Mouse (Mus musculus) forebrain, embryonic 12.5 days (tissue): ENCODE measurements around the gene Acp7. TPM values are rescaled to one million over a fixed set of nuclear protein-coding genes. Genes with fewer than 3 reads are reported as not detected.
"Not testable (repeated sequence)": the region's sequence is repeated elsewhere in the genome, so short reads cannot be mapped to it uniquely, and the experiment has no call there.

Experiments used
- ATAC-seq: fragments of 200-750 bp; cut with Nextera tagmentation; 2 replicates; pipeline ENCODE4 v1.8.0; 2017; ENCODE audit warnings: moderate TSS enrichment; ENCODE audit not compliant: low FRiP score
- H3K27ac ChIP-seq: fragments of 300-500 bp; sonication (generic); 2 replicates; pipeline ENCODE4 v1.5.1; 2016; ENCODE audit warnings: mild to moderate bottlenecking
- H3K27me3 ChIP-seq: fragments of 300-500 bp; sonication (generic); 2 replicates; pipeline ENCODE4 v1.6.1; 2016; ENCODE audit warnings: mild to moderate bottlenecking
- H3K36me3 ChIP-seq: fragments of 300-500 bp; sonication (generic); replicated peaks from 2 replicates; pipeline ENCODE4 v1.6.1; 2016; ENCODE audit warnings: mild to moderate bottlenecking
- H3K4me1 ChIP-seq: fragments of 300-500 bp; sonication (generic); 2 replicates; pipeline ENCODE4 v1.6.1; 2016
- H3K4me2 ChIP-seq: fragments of 300-500 bp; sonication (generic); 2 replicates; pipeline ENCODE4 v1.6.1; 2016; ENCODE audit warnings: mild to moderate bottlenecking, moderate library complexity
- H3K4me3 ChIP-seq: fragments of 300-500 bp; sonication (generic); replicated peaks from 2 replicates; pipeline ENCODE4 v1.5.1; 2016; ENCODE audit warnings: mild to moderate bottlenecking
- H3K9ac ChIP-seq: fragments of 300-500 bp; sonication (generic); 2 replicates; pipeline ENCODE4 v1.6.1; 2016; ENCODE audit warnings: mild to moderate bottlenecking
- H3K9me3 ChIP-seq: fragments of 300-500 bp; sonication (generic); 2 replicates; pipeline ENCODE4 v1.6.1; 2016
- WGBS: fragments of 180-500 bp; shearing (Covaris S2); methylation state at CpG from one replicate; pipeline ENCODE4 v1.1.7; 2016; 5-methylcytosine and 5-hydroxymethylcytosine counted together
- polyA plus RNA-seq: library from polyadenylated mRNA; unstranded; fragments of >200 nt; fragmentation: Nextera tagmentation; extraction: Ambion mirVana; gene quantifications from 2 replicates; pipeline ENCODE4 v1.2.1, GENCODE M21; 2016

Gene Acp7
- polyA plus RNA-seq = not detected in 2 replicates

GRCm38 (mm10) chr7:28631073-28631472 is at the start of gene Acp7:
Gene Acp7, minus strand, starts transcription at chr7:28631332.
- peak within 1 kb of the TSS; percentile 25 for H3K4me3 ChIP-seq
- H3K27me3 ChIP-seq = peaks cover 54% of the 10 kb centered on the region
- H3K4me1 ChIP-seq = peaks cover 7% of the 10 kb centered on the region; the same call in 1 of the 2 replicates
- ATAC-seq = no peak
- WGBS = 31% methylated on average over 10 of the region's 10 CpGs
- no peaks in the 10 kb centered on the region for H3K9me3 ChIP-seq
- no peaks in the 10 kb centered on the region for H3K36me3 ChIP-seq
- no peak within 1 kb of the TSS for H3K27ac ChIP-seq
- no peak within 1 kb of the TSS for H3K9ac ChIP-seq
- H3K4me2 ChIP-seq = peak within 1 kb of the TSS; percentile 43

GRCm38 (mm10) chr7:28677624-28678023 is 46.5 kb upstream of the Acp7 start:
- Histone ChIP-seq H3K4me3 (no peak overlapping the region), H3K27me3 (no peaks in the 10 kb centered on the region), H3K27ac (no peak overlapping the region), H3K4me2 (no peak overlapping the region), H3K9me3 (no peaks in the 10 kb centered on the region), H3K9ac (no peak overlapping the region), H3K4me1 (no peaks in the 10 kb centered on the region), H3K36me3 (no peaks in the 10 kb centered on the region)
- ATAC-seq = no peak
- WGBS = 88% methylated on average over 8 of the region's 8 CpGs

- no peaks in the 10 kb centered on the region for H3K9me3 ChIP-seq
- no peak overlapping the region for H3K4me2 ChIP-seq
- H3K27me3 ChIP-seq = no peaks in the 10 kb centered on the region
- no peaks in the 10 kb centered on the region for H3K4me1 ChIP-seq
- no peak overlapping the region for H3K4me3 ChIP-seq
- 89% methylated on average over 13 of the region's 13 CpGs for WGBS
- no peaks in the 10 kb centered on the region for H3K36me3 ChIP-seq
- H3K27ac ChIP-seq = no peak overlapping the region
- no peak for ATAC-seq
- H3K9ac ChIP-seq = no peak overlapping the region
Measured at GRCm38 (mm10) chr7:28676811-28677541, 45.8 kb upstream of the Acp7 start.

- ATAC-seq = no peak
- H3K9me3 ChIP-seq = no peaks in the 10 kb centered on the region
- 46% methylated on average over 11 of the region's 11 CpGs for WGBS
Measured at GRCm38 (mm10) chr7:28675746-28676145, 44.6 kb upstream of the Acp7 start.

GRCm38 (mm10) chr7:28674994-28675393 is 43.9 kb upstream of the Acp7 start:
- no peak overlapping the region for H3K4me3 ChIP-seq
- no peak overlapping the region for H3K4me2 ChIP-seq
- no peaks in the 10 kb centered on the region for H3K36me3 ChIP-seq
- no peak for ATAC-seq
- 82% methylated on average over 9 of the region's 9 CpGs for WGBS
- H3K4me1 ChIP-seq = no peaks in the 10 kb centered on the region
- H3K9ac ChIP-seq = no peak overlapping the region
- no peaks in the 10 kb centered on the region for H3K27me3 ChIP-seq
- H3K9me3 ChIP-seq = no peaks in the 10 kb centered on the region
- no peak overlapping the region for H3K27ac ChIP-seq

More at GRCm38 (mm10) chr7:28675746-28676145, 44.6 kb upstream of the Acp7 start:
- no peaks in the 10 kb centered on the region for H3K36me3 ChIP-seq
- no peak overlapping the region for H3K27ac ChIP-seq
- H3K27me3 ChIP-seq = no peaks in the 10 kb centered on the region
- H3K4me2 ChIP-seq = no peak overlapping the region
- no peak overlapping the region for H3K4me3 ChIP-seq
- no peak overlapping the region for H3K9ac ChIP-seq
- H3K4me1 ChIP-seq = no peaks in the 10 kb centered on the region

- not testable (repeated sequence) for H3K27ac ChIP-seq, H3K4me1 ChIP-seq, ATAC-seq, H3K36me3 ChIP-seq, H3K4me2 ChIP-seq, H3K27me3 ChIP-seq, H3K4me3 ChIP-seq, H3K9ac ChIP-seq, H3K9me3 ChIP-seq
- 74% methylated on average over 5 of the region's 5 CpGs for WGBS
Measured at GRCm38 (mm10) chr7:28672786-28673185, 41.7 kb upstream of the Acp7 start.

- H3K27me3 ChIP-seq = no peaks in the 10 kb centered on the region
- WGBS = 89% methylated on average over 5 of the region's 5 CpGs
- H3K9ac ChIP-seq = no peak overlapping the region
- H3K4me3 ChIP-seq = no peak overlapping the region
- no peak overlapping the region for H3K27ac ChIP-seq
- ATAC-seq = no peak
- no peaks in the 10 kb centered on the region for H3K36me3 ChIP-seq
- no peaks in the 10 kb centered on the region for H3K9me3 ChIP-seq
- no peak overlapping the region for H3K4me2 ChIP-seq
- no peaks in the 10 kb centered on the region for H3K4me1 ChIP-seq
Measured at GRCm38 (mm10) chr7:28672276-28672675, 41.1 kb upstream of the Acp7 start.

- Histone ChIP-seq H3K9ac (no peak overlapping the region), H3K9me3 (no peaks in the 10 kb centered on the region)
Measured at GRCm38 (mm10) chr7:28671172-28671571, 40.0 kb upstream of the Acp7 start.

GRCm38 (mm10) chr7:28665620-28666579 is 34.8 kb upstream of the Acp7 start:
- 50% methylated on average over 15 of the region's 15 CpGs for WGBS
- no peaks in the 10 kb centered on the region for H3K9me3 ChIP-seq
- no peak overlapping the region for H3K27ac ChIP-seq
- 0 out of 2 replicates have a peak, but pooled peaks cover 5% of the 10 kb centered on the region for H3K27me3 ChIP-seq
- H3K4me3 ChIP-seq = no peak overlapping the region
- ATAC-seq = no peak
- no peaks in the 10 kb centered on the region for H3K36me3 ChIP-seq
- H3K4me2 ChIP-seq = no peak overlapping the region
- peaks cover 4% of the 10 kb centered on the region; the same call in 1 of the 2 replicates for H3K4me1 ChIP-seq
- no peak overlapping the region for H3K9ac ChIP-seq

More at GRCm38 (mm10) chr7:28671172-28671571, 40.0 kb upstream of the Acp7 start:
- Histone ChIP-seq H3K4me3 (no peak overlapping the region), H3K27me3 (no peaks in the 10 kb centered on the region), H3K4me2 (no peak overlapping the region), H3K4me1 (peaks cover 2% of the 10 kb centered on the region; the same call in 1 of the 2 replicates), H3K27ac (no peak overlapping the region), H3K36me3 (no peaks in the 10 kb centered on the region)
- ATAC-seq = no peak
- WGBS = 76% methylated on average over 4 of the region's 4 CpGs

- Histone ChIP-seq H3K9me3 (no peaks in the 10 kb centered on the region), H3K36me3 (no peaks in the 10 kb centered on the region), H3K27me3 (no peaks in the 10 kb centered on the region), H3K4me2 (no peak overlapping the region), H3K4me3 (no peak overlapping the region), H3K4me1 (no peaks in the 10 kb centered on the region), H3K27ac (no peak overlapping the region), H3K9ac (no peak overlapping the region)
- ATAC-seq = no peak
- WGBS = 71% methylated on average over 4 of the region's 4 CpGs
Measured at GRCm38 (mm10) chr7:28656430-28656829, 25.3 kb upstream of the Acp7 start.

GRCm38 (mm10) chr7:28651157-28651556 is 20.0 kb upstream of the Acp7 start:
- Histone ChIP-seq H3K36me3 (no peaks in the 10 kb centered on the region), H3K4me1 (no peaks in the 10 kb centered on the region), H3K9me3 (no peaks in the 10 kb centered on the region), H3K27me3 (no peaks in the 10 kb centered on the region), H3K9ac (no peak overlapping the region), H3K4me3 (no peak overlapping the region), H3K27ac (no peak overlapping the region), H3K4me2 (no peak overlapping the region)
- 88% methylated on average over 2 of the region's 2 CpGs for WGBS
- no peak for ATAC-seq

- no peak overlapping the region for H3K9ac ChIP-seq
- no peak overlapping the region for H3K27ac ChIP-seq
- 61% methylated on average over 7 of the region's 7 CpGs for WGBS
- no peaks in the 10 kb centered on the region; the same call in 1 of the 2 replicates for H3K27me3 ChIP-seq
- no peaks in the 10 kb centered on the region for H3K9me3 ChIP-seq
- no peak for ATAC-seq
- no peaks in the 10 kb centered on the region for H3K36me3 ChIP-seq
- H3K4me2 ChIP-seq = no peak overlapping the region
- H3K4me1 ChIP-seq = peaks cover 4% of the 10 kb centered on the region; the same call in 1 of the 2 replicates
- no peak overlapping the region for H3K4me3 ChIP-seq
Measured at GRCm38 (mm10) chr7:28647016-28647415, 15.9 kb upstream of the Acp7 start.
